Mouse (Mus musculus) ES-CJ7 (cell line): ENCODE results near the gene Agbl4.

Experiments
- DNase-seq: peaks from one replicate; pipeline ENCODE4 v3.0.0; 2011; ENCODE audit warnings: low read depth, low spot score

Agbl4 gene

DNA sequence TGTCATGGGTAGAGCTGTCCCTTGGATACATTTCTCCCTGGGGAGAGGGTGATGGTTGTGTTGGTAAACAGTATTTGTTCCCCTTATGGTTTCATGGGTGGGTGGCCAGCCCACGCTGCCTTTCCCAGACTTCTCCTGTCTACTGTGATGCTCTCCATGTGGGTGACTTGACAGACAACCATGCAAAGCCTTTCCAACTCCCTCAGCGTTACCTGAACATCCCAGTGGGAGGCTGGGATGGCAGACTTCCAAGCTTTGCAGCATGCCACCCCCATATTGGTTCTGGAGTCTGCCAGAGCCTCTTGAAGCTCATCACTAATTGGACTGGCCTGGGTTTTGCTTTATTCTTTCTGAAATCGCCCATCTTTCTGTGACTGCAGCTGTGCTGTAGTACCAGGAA is 1101.3 kb downstream of the Agbl4 start:
- no peak for DNase-seq

- no peak for DNase-seq
These were observed 1104.0 kb downstream of the Agbl4 start for GRCm38 (mm10) chr4:111501441-111501840.

- no peak for DNase-seq
These were observed 1105.7 kb downstream of the Agbl4 start for GRCm38 (mm10) chr4:111502965-111503727.

DNA sequence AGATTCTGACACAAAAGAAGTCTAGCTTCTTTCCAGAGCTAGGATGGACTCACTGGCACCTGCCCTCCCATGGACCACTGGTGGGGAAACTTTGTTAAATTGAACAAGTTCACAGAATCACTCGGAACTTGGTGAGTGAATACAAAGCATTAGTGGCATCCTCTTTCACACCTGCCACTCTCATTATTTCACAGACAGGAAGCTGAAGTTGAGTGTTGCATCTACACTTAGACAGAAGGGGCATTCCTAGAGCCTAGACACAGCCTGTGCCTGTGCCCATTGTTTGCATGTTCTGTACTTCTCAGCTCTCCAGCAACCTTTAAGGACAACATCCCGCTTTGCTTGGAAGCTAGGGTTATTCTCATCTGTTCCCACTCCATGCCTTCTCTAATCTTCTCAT is 1107.5 kb downstream of the Agbl4 start:
- no peak for DNase-seq

DNA sequence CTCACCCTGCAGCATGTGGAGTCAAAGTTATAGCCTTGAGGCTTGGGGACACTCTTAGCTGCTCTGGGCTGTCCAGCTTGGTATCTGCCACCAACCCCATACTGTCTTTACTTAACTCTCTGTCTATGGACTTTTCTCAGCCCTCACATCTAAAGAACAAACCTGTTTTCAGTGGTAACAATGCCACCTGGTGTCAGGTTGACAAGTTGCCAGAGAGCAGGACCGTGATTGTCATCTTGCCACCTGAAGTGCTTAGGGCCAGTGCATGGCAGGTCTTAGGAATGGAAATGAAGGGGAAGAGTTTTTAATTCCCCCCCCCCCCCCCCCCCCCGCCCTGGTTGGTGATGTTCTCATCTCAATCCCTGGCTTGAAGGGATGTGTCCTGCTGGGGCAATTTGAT is 1112.7 kb downstream of the Agbl4 start:
- DNase-seq: peak; percentile 9

- no peak for DNase-seq
These were observed 1116.5 kb downstream of the Agbl4 start for GRCm38 (mm10) chr4:111513921-111514320.

- no peak for DNase-seq
These were observed 1118.7 kb downstream of the Agbl4 start for GRCm38 (mm10) chr4:111516136-111516535.

DNA sequence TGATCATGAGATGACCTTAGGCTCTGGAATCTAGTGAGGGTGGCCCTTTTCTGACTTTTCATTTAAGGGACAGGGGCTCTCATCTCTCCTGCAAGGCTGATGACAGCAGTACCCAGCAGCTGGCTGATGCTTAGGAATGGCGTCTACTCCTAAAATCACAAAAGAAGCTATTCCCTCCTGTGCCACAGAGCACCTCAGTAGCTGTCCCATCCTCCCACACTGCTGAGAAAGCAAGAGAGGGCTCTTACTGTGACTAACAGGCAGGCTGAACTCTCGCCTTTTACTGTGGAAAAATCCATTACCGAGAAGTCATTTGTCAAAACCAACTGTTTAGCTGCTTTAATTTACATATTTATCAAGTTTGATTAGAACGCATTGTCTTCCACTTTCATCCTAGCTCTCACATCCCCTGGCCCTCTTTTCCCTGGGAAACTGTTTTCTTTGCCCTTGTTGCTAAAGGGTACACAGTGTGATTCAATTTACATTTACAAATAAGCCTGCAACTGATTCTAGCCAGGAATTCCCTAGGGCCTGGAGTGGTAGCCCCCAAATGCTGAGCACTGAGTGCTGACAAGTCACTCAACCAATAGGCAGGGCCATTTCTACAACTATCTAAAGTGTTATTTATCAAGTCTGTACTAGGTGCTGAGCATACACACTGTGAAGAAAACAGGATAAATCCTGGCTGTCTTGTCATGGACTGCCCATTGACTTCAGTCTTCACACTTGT is 1119.8 kb downstream of the Agbl4 start:
- DNase-seq: no peak

DNA sequence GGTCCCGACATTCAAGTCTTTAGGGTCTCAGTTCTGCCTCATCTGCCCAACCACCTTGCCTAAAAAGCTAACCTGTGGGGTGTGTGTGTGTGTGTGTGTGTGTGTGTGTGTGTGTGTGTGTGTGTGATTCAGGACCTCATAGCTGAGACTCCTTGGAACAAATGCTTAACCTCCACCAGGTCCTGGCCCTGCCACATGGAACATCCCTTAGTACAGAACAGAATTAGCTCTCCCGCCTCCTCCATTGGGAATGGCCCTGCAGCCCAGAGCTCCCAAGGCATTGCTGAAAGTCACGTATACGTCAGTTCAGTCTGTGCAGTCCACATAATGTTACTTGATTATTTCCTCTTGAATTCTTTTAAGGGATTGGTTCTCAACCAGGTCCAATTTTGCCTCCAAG is 1120.7 kb downstream of the Agbl4 start:
- no peak for DNase-seq

DNA sequence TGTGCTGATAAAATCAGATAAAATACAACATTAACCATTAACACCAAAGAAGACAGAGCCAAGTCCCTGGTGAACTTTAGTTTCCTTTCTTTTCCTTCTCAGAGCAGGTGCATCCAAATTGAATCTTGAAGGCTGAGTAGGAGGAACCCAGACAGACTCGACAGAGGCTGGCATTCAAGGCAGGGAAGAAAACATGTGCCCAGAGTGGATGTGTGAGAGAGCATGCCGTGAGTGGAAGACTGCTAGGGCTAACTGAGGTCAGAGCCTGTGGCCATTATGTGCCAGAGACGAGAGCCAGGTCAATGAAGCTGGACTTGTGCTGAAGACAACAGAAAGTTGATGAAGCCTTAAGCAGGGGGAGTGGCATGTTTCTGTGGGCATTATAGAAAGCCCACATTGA is 1121.8 kb downstream of the Agbl4 start:
- DNase-seq: no peak

- DNase-seq: no peak
These were observed 1122.5 kb downstream of the Agbl4 start for GRCm38 (mm10) chr4:111520006-111520405.

DNA sequence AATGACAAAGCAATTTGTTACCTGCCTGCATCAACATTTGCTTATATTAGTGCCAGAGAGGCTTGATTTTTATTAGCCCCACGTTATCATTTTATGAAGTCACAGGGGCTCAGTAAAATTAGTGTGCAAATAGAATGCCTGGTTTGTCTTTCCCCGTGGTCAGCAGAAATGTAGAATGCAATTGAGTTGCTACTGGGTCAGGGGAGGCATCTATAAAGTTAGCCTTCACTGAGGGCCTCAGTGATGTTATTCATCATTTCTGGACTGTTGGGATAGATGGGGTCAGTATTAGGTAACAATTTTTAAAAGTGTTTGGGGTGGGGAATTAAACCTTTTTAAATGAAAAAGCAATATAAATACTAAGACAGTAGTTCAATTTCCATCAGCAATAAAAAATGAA is 1125.5 kb downstream of the Agbl4 start:
- DNase-seq: no peak

DNA sequence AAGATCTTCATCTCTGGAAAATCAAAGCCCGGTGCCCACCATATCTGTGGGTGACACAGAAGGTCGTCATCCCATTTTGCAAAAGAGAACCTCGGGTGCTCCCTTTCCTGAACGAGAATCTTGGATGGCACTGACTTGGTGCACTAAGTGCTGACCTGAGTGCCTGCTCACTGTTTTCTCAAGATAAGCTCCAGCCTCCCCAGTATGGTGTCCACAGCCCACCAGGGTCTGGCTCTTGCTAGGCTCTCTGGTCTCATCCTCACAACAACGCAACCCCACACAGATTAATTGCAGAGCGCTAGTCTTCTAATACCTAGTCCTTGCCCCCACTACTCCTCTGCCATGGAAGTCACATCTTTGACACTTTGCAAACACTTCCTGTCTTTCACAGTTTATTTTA is 1131.5 kb downstream of the Agbl4 start:
- DNase-seq: no peak

DNA sequence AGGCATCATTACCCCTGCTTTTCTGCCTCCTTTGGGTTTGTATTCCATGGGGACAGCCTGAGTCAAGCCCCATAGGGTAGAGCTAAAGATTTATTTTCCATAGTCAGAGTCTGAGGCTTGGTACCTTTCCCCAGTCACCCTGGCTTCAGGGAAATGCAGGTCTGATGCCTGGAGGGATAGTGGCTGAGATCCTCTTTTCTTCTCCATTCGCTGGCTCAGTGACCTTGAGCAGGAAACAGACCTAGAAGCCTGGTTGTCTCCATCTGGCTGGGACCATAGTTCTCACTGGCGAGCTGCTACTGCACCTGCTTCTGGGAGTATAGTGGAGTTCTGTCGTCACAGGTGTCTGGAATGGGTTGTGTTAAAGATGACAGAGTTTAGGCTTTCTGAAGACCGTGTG is 1132.5 kb downstream of the Agbl4 start:
- DNase-seq: no peak

- no peak for DNase-seq
These were observed 1133.1 kb downstream of the Agbl4 start for GRCm38 (mm10) chr4:111530537-111530936.

DNA sequence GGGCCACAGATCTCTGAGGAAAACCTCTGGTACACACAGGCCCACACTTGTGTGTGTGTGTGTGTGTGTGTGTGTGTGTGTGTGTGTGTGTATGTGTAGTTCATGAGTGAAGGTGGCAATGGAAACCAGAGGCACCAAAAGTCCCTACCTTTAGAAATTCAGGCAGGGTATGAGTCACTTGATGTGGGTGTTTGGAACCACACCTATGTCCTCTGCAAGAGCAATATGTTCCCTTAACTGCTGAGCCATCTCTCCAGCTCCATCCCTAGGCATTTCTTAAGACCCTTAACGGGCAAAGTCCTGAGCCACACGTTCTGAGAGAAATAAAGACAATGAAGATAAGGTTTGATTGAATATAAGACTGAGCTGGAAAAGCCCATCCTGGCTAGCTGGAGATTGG is 1147.2 kb downstream of the Agbl4 start:
- no peak for DNase-seq

- no peak for DNase-seq
These were observed 1148.5 kb downstream of the Agbl4 start for GRCm38 (mm10) chr4:111546009-111546408.

DNA sequence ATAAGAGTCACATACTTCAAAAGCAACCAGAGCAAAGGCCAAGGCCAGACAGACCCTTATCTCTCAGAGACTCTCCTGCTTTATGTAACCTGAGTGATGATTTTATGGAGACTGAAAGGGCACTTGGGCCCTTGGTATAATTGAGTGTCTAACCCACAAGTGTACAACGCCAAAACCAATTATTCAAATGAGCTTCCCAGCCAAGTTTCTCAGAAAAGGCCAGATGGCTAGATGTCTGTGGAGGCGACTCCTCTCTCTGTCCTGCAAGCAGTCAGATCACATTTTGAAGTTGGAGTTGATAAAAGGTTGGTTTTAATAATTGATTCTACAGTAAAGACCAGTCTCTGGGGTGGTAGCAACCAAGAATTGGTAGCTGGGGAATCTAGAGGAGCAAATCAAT is 1158.0 kb downstream of the Agbl4 start:
- DNase-seq: no peak

DNA sequence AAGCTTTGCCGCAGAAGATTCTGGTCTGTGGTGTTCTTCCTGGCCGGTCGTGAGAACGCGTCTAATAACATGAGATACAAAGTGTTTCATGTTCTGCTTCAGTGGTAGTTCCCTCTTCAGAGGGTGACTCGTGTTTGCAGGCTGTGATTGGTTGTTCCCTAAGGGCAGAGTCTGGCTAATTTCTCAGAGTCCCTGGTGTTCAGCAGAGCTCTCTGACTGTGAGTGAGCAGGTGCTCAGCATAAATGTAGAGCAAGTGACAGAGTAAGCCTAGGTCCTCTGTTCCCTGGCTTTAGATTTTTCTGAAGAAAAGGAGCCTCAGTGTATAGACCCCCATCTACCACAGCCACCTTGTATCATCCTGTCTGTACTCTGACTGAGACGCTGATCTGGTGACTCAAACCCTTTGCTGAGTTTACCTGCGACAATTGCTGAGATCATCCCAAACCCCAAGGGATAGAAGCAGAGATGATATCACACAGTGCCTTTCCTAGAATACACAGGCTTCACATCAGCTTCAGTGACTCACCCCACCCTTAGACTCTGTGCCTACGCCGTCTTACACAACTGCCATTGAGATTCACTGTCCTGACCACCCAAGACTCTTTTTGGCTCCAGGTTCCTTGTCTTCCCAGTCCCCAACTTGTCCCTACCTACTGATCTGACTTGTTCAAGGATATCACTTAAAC is 1179.8 kb downstream of the Agbl4 start:
- DNase-seq: no peak

DNA sequence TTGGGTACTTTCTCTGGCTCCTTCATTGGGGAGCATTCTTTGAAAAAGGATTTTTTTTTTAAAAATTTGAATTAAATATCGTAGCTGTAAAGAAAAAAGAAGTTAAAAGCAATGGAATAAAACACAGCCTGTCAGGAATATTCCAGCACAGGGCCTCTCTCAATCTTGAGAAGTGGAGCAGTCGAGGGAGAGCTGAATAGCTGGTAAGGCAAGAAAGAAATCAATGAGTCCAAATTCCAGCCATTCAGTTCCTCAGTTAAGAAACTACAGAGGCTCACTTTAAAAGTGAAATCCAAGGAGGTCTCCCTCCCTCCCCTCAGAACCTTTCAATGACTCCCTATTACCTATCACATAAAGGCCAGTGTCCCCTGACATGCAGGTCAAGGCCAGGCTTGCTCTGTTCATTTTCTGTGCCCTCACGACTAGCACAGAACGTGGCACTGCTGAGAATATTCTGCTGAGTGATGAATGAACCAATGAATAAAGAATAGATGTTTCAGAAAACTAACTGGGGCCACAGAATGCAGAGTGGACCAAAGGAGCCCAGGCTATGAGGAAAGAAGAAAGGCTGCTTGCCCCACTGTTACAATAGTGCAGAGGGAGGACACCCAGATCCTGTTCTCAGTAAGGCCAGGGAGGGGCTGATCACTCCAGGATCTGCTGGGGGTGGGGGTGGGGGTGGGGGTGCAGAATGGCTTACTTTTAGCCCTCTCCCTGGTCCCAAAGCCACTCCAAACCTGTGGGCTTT is 1181.8 kb downstream of the Agbl4 start:
- no peak for DNase-seq

- no peak for DNase-seq
These were observed 1182.4 kb downstream of the Agbl4 start for GRCm38 (mm10) chr4:111579863-111580224.

- DNase-seq: no peak
These were observed 1182.8 kb downstream of the Agbl4 start for GRCm38 (mm10) chr4:111580239-111580638.
